Mouse (Mus musculus): Measurements from ENCODE around the gene Hax1. TPM values are rescaled to one million over a fixed set of nuclear protein-coding genes. Genes with fewer than 3 reads are reported as not detected.

The Hax1 gene
- polyA plus RNA-seq, 1 experiment from 2014 or later, result 99.6 TPM

DNA sequence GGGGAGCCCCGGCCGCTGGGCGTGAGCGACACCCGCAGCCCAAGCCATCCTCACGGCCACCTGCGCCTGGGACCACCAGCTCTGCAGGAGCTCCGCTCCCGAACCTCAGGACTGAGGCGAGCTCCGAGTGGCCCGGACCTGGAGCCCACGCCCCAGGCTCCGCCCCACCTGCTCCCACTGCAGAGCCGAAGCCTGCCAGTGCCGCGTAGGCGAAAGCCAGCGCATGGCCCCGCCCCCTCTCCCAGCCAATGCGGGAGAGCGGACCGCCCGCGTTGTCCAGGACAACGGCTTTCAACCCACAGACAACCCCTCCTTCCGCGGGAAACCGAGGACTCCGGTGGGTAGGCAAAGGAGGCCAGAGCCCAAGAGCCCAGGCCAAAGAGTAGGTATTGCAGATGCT, 38.1 kb downstream of the Hax1 start:
- DNase-seq, result peak; percentile 88
- no peaks in the 10 kb centered on the region for H3K9me3 ChIP-seq (ENCODE audit: low read length)
- H3K4me1 ChIP-seq (ENCODE audit: insufficient read depth), result peaks cover 15% of the 10 kb centered on the region
- WGBS (ENCODE audit: insufficient replicate concordance), result 1% methylated on average over 29 of the region's 30 CpGs
- peak overlapping the region; percentile 73 for H3K9ac ChIP-seq (replicated peaks)
- H3K27me3 ChIP-seq (ENCODE audit: insufficient read depth, low read length), result peaks cover 11% of the 10 kb centered on the region; the same call in 1 of the 2 replicates
- peaks cover 7% of the 10 kb centered on the region for H3K36me3 ChIP-seq (replicated peaks; ENCODE audit: insufficient read depth, low read length)
- H3K4me2 ChIP-seq (ENCODE audit: low read depth, low read length), result peak overlapping the region; percentile 88
- no peak for TF ChIP-seq CTCF (IDR thresholded peaks at IDR 0.05; ENCODE audit: low read depth)
- no peak for TF ChIP-seq EP300 (IDR thresholded peaks at IDR 0.05; ENCODE audit: low read depth)
- H3K4me3 ChIP-seq (ENCODE audit: low read depth, low read length), result peak overlapping the region; percentile 52
- no peak overlapping the region for H3K27ac ChIP-seq (ENCODE audit: low read depth)
- peak; percentile 88 for ATAC-seq

DNA sequence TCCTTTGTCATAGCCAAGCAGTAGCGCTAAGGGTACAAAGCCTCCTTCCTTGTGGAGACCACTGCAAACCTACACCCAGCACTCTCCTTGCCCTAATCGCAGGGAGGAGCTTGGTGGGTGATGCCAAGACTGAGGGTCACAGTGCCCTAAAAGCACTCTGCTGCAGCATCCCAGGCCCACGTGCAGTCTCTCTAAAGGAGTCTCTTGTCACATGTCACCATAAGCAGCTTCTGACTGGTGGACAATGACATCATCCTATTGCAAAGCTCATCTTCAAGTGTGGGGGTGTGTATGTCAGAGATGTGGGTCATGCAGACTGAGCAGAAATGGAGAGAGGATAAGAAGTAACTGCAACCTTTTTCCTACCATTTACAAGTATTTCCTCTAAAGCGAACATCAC, 39.1 kb downstream of the Hax1 start:
- H3K4me3 ChIP-seq (ENCODE audit: low read depth, low read length), result no peak overlapping the region
- H3K4me2 ChIP-seq (ENCODE audit: low read depth, low read length), result no peak overlapping the region
- H3K27me3 ChIP-seq (ENCODE audit: insufficient read depth, low read length), result peaks cover 11% of the 10 kb centered on the region; the same call in 1 of the 2 replicates
- ATAC-seq (no peak), DNase-seq (no peak)
- H3K36me3 ChIP-seq (replicated peaks; ENCODE audit: insufficient read depth, low read length), result peaks cover 7% of the 10 kb centered on the region
- WGBS (ENCODE audit: insufficient replicate concordance), result 78% methylated on average over 4 of the region's 4 CpGs
- H3K9me3 ChIP-seq (ENCODE audit: low read length), result no peaks in the 10 kb centered on the region
- H3K27ac ChIP-seq (ENCODE audit: low read depth), result no peak overlapping the region
- peaks cover 15% of the 10 kb centered on the region for H3K4me1 ChIP-seq (ENCODE audit: insufficient read depth)
- H3K9ac ChIP-seq (replicated peaks), result no peak overlapping the region
- TF ChIP-seq CTCF (IDR thresholded peaks at IDR 0.05; ENCODE audit: low read depth) (no peak), EP300 (IDR thresholded peaks at IDR 0.05; ENCODE audit: low read depth) (no peak)

DNA sequence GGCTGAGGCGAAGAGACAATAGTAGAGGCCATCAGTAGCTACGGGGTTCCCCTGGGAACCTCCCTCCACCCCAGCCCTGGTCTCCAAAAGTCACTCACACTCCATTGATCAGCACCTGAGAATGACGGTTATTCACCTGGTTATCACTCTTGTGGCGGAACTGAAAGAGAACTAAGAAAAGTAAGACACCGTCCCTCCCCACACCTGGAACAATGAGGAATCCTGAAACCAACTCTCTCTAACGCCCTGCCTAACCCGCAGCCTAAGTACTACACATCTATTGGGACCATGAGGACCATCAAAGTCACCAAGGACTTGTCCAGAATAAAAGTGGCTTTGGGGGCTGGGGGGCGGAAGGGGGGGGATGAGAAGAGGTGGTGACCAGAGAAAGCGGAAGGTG, 40.7 kb downstream of the Hax1 start:
- ATAC-seq (no peak), DNase-seq (no peak)
- 88% methylated on average over 9 of the region's 9 CpGs for WGBS (ENCODE audit: insufficient replicate concordance)
- Histone ChIP-seq H3K9me3 (ENCODE audit: low read length) (no peaks in the 10 kb centered on the region), H3K4me1 (ENCODE audit: insufficient read depth) (peaks cover 13% of the 10 kb centered on the region), H3K4me3 (ENCODE audit: low read depth, low read length) (no peak overlapping the region), H3K27ac (ENCODE audit: low read depth) (no peak overlapping the region), H3K27me3 (ENCODE audit: insufficient read depth, low read length) (peaks cover 11% of the 10 kb centered on the region; the same call in 1 of the 2 replicates), H3K9ac (replicated peaks) (no peak overlapping the region), H3K36me3 (replicated peaks; ENCODE audit: insufficient read depth, low read length) (peaks cover 13% of the 10 kb centered on the region), H3K4me2 (ENCODE audit: low read depth, low read length) (no peak overlapping the region)
- no peak for TF ChIP-seq CTCF (IDR thresholded peaks at IDR 0.05; ENCODE audit: low read depth)
- no peak for TF ChIP-seq EP300 (IDR thresholded peaks at IDR 0.05; ENCODE audit: low read depth)

DNA sequence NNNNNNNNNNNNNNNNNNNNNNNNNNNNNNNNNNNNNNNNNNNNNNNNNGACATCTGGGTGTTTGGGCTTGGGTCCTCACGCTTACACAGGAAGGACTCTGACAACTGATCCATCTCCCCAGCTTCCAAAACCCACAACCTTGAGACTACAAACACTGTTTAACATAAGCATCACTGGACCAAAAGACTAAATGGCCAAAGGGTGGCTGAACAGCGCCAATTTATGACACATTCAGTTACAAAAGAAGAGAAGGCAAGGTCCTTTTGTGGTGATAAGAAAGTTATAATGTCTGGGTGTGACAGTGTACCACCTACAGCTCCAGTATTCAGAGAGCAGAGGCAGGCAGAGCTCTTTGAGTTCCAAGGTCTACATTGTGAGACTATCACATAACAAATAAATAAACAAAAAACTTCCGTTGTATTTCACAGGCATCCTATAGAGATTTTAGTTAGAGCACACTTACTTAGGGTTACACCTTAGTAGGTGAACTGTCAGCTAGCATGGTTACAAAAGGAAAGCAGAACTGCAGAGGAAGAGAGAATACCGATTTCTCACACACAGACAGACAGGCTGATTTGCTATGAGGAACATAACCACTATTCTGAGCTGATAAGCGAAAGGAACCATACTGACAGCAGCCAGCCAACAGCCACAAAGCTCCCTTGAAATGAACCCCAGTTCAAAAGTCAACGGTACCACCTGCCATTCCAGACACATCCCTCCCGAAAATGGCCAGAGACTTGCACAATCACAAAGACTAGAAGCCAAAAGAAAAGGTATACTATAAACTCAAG, 42.2 kb downstream of the Hax1 start:
- Histone ChIP-seq H3K4me3 (ENCODE audit: low read depth, low read length) (no peak overlapping the region), H3K4me1 (ENCODE audit: insufficient read depth) (peaks cover 13% of the 10 kb centered on the region), H3K9ac (replicated peaks) (no peak overlapping the region), H3K27me3 (ENCODE audit: insufficient read depth, low read length) (peaks cover 5% of the 10 kb centered on the region; the same call in 1 of the 2 replicates), H3K36me3 (replicated peaks; ENCODE audit: insufficient read depth, low read length) (peaks cover 22% of the 10 kb centered on the region), H3K9me3 (ENCODE audit: low read length) (no peaks in the 10 kb centered on the region), H3K27ac (ENCODE audit: low read depth) (no peak overlapping the region), H3K4me2 (ENCODE audit: low read depth, low read length) (no peak overlapping the region)
- TF ChIP-seq EP300 (IDR thresholded peaks at IDR 0.05; ENCODE audit: low read depth) (no peak), CTCF (IDR thresholded peaks at IDR 0.05; ENCODE audit: low read depth) (no peak)
- 74% methylated on average over 7 of the region's 7 CpGs for WGBS (ENCODE audit: insufficient replicate concordance)
- DNase-seq, result no peak
- ATAC-seq, result no peak

GRCm38 (mm10) chr3:89953420-89953819, 45.2 kb downstream of the Hax1 start:
- WGBS (ENCODE audit: insufficient replicate concordance), result 6% methylated on average over 4 of the region's 4 CpGs
- no peak overlapping the region for H3K27ac ChIP-seq (ENCODE audit: low read depth)
- no peak for TF ChIP-seq EP300 (IDR thresholded peaks at IDR 0.05; ENCODE audit: low read depth)
- TF ChIP-seq CTCF (IDR thresholded peaks at IDR 0.05; ENCODE audit: low read depth), result peak; percentile 97
- no peak overlapping the region for H3K4me2 ChIP-seq (ENCODE audit: low read depth, low read length)
- H3K4me1 ChIP-seq (ENCODE audit: insufficient read depth), result no peaks in the 10 kb centered on the region
- H3K36me3 ChIP-seq (replicated peaks; ENCODE audit: insufficient read depth, low read length), result peaks cover 33% of the 10 kb centered on the region
- no peak overlapping the region for H3K4me3 ChIP-seq (ENCODE audit: low read depth, low read length)
- ATAC-seq (no peak), DNase-seq (peak; percentile 83)
- no peak overlapping the region for H3K9ac ChIP-seq (replicated peaks)
- no peaks in the 10 kb centered on the region for H3K27me3 ChIP-seq (ENCODE audit: insufficient read depth, low read length)
- H3K9me3 ChIP-seq (ENCODE audit: low read length), result no peaks in the 10 kb centered on the region

GRCm38 (mm10) chr3:89948655-89949054, 49.9 kb downstream of the Hax1 start:
- no peaks in the 10 kb centered on the region for H3K4me1 ChIP-seq (ENCODE audit: insufficient read depth)
- no peak overlapping the region for H3K9ac ChIP-seq (replicated peaks)
- TF ChIP-seq EP300 (IDR thresholded peaks at IDR 0.05; ENCODE audit: low read depth), result no peak
- no peak for TF ChIP-seq CTCF (IDR thresholded peaks at IDR 0.05; ENCODE audit: low read depth)
- no peak overlapping the region for H3K27ac ChIP-seq (ENCODE audit: low read depth)
- no peaks in the 10 kb centered on the region for H3K27me3 ChIP-seq (ENCODE audit: insufficient read depth, low read length)
- H3K9me3 ChIP-seq (ENCODE audit: low read length), result no peaks in the 10 kb centered on the region
- DNase-seq (no peak), ATAC-seq (no peak)
- no peak overlapping the region for H3K4me3 ChIP-seq (ENCODE audit: low read depth, low read length)
- 73% methylated on average over 6 of the region's 6 CpGs for WGBS (ENCODE audit: insufficient replicate concordance)
- peaks cover 48% of the 10 kb centered on the region for H3K36me3 ChIP-seq (replicated peaks; ENCODE audit: insufficient read depth, low read length)
- no peak overlapping the region for H3K4me2 ChIP-seq (ENCODE audit: low read depth, low read length)
